Mouse (Mus musculus): Measurements from ENCODE around the gene Zswim9.
A peak's percentile ranks its signal among the peaks of the same experiment; 100 is the strongest.
"Not testable (repeated sequence)": the region's sequence is repeated elsewhere in the genome, so short reads cannot be mapped to it uniquely, and the experiment has no call there.

Gene Zswim9

DNA sequence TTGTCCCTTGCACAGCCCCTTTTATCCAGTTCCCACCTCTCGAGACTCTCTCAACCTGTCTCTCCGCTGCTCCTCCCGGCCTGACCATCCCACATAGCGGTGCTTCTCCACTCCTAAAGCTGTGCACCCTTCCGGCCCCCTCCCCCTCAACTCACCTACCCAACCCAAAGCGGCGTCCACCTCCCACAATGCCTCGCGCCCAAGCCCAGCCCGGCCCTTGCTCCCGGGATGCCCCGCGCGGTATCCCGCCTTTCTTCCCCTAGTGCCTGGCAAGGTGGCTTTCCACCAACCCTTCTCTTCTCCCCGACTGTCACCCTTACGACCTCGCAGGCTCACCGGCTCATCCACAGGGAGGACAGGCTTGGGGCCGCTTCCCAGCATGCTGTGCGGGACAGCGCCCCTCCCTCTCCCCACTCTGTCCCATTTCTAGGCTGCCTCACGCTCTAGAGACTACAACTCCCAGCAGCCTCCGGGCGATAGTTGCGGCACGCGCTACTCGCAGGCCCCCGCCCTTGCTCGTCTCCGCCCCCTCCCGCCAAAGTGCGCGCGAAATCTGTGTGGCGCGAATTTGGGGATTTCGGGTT lies at the start of gene Zswim9:
Gene Zswim9, minus strand, starts transcription at position 414 of the 584 bp plus-strand sequence.
- DNase-seq (ENCODE audit: low spot score in 2 of 2) = peak; percentile 87 to 90

DNA sequence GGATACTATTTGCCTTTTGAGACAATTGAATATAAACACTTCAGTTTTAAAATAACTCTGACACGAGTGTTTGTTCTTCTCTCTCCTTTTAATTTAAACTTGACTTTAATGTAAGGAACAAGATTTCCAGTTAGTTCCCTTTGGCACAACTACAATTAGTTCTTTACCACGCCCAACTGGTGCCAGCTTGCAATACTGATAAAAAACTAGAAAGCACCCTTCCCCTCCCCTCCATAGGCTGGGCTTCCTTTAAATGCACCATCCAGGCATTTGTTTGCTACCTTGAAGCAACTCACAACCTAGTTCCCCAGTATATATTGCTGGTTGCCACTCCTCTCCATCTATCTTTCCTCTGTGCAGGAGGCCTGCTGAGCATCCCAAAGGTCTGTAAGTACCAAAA lies 45.8 kb upstream of the Zswim9 start, which contains the start of gene Pla2g4c:
Gene Pla2g4c, plus strand, starts transcription at position 340 of the 400 bp plus-strand sequence.
- no peak for DNase-seq (ENCODE audit: low spot score in 2 of 2)

DNA sequence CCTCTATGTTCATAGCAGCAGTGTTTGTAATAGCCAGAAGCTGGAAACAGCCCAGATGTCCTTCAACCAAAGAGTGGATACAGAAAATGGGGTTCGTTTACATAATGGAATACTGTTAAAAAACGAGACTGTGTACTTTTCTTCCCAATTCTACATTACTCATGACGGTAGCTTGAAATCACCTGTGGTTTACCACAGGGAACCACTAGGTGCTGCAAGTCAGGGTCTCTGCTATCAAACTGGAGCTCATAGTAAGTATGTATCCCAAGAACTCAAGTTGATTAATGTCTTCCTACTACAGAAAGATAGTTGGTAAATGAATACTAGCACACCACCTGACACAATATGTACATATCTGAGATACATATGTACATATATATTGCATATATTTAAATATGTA lies 42.9 kb upstream of the Zswim9 start:
- no peak for DNase-seq (ENCODE audit: low spot score in 2 of 2)

DNA sequence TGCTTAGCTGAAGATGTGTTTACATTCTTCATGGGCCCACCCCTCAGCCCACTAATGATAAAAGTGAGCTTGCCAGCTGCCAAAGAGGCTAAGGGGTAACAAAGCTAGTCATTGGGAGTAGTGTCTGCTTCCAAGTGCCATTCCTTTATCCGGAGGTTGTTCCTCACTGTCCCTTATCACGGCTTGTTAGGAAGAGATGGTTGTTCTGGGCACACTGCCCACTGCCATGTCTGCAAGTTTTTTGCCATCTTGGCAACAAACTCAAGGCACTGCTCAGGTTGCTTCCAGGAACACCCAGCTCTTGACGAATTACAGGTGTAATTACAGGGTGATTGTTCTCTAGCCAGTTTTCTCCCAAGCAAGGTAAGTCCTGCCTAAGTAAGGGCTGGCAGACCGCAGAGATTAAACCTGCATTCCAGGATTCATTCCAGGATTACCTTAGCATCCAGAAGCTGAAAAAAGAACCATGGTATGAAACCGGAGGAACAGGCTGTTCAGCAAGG lies 35.6 kb upstream of the Zswim9 start:
- no peak for DNase-seq (ENCODE audit: low spot score in 2 of 2)

DNA sequence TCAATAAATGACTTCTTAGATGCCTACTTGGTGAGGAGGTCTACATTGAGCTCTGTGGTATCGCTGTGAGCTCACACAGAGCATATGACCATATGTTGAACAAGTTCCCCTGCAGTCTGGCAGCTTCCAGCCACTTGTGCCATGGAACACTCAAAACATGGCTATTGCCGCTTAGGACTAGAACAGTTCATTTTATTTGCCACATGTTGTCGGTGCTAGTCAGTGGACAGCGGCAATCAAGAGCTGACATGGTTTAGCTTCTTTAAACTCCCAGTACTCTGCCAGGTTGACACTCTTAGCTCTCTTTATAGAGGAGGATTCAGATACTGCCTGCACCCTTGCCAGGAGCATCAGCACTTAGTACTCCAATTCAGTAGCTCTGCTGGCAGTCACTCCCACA lies 32.9 kb upstream of the Zswim9 start:
- DNase-seq (ENCODE audit: low spot score in 2 of 2) = no peak

DNA sequence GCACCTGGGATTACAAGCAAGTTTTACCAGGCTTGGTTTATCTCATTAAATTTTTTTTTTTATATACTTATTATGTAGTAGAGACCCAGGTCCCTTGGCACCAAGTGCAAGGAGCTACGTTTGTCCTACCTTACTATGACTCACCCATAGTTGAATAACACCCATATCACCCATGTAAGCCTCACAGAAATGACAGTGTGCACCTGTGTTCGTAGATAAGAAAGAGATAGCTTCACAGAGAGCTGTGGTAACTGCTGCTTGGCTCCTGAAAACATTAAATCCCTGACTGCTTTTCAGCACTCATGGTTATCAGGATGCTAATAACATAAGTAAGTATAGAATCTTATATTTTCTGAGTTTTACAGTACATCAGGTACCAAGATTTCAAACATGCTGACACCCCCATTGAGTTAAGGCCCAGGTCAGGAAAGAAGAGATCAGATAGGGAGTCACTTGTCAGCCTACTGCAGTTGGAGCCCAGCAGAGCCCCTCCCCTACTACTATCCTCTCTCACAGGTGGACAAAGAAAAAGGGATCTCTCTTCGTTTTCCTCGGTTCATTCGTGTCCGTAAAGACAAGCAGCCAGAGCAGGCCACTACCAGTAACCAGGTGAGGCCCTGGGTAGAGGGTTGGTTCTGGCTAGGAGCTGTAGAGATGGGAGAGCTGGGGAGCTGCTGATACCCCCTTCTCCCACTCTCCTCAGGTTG lies 32.1 kb upstream of the Zswim9 start:
- no peak for DNase-seq (ENCODE audit: low spot score in 2 of 2)

DNA sequence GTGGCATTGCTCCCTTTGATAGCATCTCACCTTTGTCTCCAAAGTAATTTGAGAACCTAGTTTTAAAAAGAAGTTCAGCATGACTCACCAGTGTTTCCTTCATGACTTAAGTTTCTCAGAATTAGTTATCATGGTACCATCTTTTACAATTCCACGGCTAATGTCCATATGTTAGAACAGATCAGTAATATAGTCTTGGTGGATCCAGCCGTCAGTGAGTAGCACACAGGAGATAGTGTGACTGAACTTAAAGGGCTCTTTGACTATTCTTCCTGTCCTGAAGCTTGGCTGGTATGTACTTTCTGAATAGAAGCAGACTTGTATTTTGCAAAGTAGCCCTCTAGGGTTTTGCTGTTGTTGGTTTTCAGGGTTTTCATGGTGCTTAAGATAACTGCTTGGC lies 30.9 kb upstream of the Zswim9 start:
- DNase-seq (ENCODE audit: low spot score in 2 of 2) = no peak

DNA sequence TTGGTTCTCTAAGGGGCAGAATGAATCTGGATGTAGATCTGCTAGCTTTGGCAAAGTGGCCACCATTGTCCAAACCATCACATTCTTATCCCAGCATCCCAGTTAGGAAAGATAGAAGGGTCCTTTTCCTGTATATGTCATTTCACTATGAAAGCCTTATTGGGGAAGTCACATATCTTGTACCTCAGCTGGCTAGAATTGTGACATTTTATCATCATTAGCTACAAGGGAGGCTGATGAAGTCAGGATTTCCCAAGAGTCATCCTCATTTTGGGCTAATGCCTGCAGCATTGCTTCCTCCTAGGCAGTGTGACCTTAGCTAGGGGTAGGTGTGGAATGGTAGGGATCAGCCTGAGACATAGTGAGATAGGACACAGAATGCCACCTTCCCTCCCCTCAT lies 24.9 kb upstream of the Zswim9 start:
- DNase-seq (ENCODE audit: low spot score in 2 of 2) = no peak

DNA sequence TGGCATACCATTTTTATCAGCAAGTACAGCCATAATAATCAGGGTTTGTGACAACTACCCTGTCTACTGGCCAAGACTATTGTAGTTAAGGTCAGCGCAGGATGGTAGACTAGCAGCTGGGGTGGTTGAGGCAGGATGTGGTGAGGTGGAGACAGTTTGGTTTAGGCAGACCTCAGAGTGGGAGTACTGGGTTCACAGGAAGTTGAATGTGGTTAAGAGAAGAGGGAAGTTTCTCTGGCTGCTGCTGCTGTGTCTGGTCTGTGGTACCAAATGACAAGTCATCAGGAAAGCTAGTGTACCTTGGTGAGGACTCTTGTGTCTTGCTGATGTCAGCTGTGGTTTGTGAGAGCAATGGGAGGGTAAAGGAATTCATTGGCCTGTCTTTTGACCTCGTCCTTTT lies 24.3 kb upstream of the Zswim9 start:
- DNase-seq (ENCODE audit: low spot score in 2 of 2) = no peak

DNA sequence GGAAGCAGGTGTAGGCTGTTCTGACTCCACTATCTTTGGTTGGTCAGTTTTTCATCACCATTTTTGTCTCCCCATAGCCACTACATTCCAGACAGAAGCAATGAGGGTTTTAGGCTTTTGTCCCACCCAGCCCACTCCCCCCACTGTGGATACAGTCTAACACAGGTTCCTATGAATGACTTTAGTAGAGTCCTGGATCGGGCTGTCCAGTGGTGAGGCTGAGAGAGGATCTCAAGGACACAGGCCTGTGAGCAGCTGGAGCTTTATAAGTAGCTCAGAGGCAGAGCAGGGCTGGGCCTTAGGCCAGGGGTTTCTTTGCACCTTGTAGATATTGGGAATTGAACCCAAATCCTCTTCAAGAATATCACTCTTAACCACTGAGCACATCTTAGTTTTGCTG lies 23.1 kb upstream of the Zswim9 start:
- DNase-seq (ENCODE audit: low spot score in 2 of 2) = peak in 1 of 2 experiments; percentile 53

DNA sequence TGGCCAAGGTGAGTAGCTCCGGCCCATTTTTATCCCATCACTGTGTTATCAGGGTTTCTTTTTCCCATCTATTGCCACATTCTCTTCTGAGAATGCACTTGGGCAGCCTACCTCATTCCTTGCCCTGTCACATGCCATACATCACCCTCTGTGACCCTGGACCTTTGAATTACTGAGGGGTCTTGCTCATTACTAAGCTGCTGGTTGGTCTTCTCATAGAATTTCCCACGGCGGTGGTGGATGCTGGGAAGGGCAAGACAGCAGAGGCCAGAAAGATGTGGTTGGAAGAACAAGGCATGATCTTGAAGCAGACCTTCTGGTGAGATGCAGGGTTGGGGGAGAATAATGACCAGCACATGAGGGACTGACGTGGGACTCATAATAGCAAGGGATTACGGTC lies 20.3 kb upstream of the Zswim9 start:
- DNase-seq (ENCODE audit: low spot score in 2 of 2) = no peak

DNA sequence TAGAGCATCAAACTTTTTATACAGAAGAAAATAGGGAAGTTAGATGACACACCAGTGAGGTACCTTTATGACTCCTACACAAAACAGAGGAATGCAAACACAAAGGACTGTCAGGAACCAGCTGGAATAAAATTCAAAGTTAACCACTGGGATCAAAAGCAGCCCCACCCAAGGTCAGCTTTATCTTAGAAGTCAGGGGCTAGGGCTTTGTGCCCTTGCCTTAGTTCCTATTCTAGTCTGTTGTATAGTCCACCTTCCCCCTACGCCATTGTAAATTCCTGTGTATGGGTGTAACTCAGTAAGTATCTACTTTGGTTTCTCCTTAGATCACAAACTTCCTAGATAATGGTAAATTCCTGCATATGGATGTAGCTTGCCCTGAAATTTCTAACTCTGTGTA lies 19.1 kb upstream of the Zswim9 start:
- no peak for DNase-seq (ENCODE audit: low spot score in 2 of 2)

DNA sequence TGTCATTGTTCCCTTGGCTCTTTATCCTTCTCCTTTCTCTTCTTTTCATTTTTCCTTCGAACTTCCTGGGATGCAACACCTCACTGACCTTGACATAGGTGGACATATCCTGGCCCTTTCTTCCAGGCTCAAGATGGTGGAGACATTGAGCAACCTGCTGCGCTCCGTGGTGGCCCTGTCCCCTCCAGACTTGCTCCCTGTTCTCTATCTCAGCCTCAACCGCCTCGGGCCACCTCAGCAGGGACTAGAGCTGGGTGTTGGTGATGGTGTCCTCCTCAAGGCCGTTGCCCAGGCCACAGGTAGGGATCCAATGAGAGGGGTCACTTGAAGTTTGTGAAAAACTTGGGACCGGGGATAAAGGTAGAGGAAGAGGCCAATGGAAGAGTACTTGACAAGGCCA lies 16.7 kb upstream of the Zswim9 start:
- DNase-seq (ENCODE audit: low spot score in 2 of 2) = no peak

DNA sequence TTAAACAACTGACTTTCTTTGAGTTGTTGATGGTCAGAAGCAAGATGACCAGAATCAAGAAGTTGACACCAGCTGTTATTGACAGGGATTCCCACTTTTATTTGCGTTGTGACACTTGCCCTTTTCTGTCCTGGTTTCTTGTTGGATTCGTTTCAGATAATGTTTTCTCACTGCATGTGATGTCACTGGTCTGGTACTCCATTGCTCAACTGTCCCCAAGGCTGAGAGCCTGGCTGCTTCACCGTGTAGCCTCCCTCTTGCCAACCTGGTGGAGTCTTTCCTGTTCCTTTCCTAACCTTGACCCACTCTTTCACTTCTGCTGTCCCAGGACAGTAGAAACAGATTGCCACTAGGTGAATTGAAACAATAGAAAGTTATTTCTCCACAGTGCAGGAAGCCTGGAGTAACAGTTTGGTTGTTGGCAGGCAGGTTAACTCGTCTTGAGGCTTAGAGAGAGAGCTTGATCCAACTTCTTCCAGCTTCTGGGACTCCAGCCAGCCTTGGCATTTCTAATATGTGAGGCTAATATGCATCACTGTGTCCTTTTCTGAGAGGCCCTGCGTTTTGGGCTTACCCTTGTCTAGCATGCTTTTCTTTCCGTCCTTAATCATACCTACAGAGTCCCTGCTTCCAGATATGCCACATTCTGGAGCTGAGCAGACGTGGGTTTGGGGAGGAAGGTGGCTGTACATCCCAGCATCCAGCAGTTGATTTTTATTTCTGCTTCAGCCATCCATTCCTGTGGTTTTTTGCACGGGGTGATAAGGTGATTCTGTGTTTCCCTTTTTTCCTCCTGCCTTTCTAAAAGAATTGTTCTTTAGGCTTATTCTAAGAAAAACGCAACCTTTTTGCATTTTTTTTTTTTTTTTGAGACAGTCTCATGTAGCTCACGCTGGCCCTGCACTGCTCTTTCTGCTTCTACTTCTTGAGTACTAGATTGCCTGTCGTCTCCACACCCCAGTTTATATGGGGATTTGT lies 15.6 kb upstream of the Zswim9 start:
- no peak for DNase-seq (ENCODE audit: low spot score in 2 of 2)

DNA sequence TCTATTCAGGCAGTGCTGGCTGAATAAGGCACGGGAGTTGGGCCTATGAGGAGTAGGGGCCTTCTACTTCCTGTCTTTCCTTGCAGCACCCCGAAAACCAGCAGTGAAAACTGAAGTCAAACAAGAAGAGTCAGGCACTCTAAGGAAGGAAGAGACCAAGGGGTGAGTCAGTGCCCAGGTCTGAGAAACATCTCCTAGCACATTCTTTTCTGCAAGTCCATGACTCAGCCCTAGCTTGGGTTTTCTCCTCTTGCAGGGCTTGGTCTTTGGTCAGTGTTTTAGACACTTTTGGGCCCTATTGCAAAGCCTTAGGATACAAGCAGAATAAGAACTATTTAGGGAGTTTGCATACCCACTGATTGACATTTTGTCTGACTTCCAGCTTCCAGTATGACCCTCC lies 12.8 kb upstream of the Zswim9 start:
- no peak for DNase-seq (ENCODE audit: low spot score in 2 of 2)

DNA sequence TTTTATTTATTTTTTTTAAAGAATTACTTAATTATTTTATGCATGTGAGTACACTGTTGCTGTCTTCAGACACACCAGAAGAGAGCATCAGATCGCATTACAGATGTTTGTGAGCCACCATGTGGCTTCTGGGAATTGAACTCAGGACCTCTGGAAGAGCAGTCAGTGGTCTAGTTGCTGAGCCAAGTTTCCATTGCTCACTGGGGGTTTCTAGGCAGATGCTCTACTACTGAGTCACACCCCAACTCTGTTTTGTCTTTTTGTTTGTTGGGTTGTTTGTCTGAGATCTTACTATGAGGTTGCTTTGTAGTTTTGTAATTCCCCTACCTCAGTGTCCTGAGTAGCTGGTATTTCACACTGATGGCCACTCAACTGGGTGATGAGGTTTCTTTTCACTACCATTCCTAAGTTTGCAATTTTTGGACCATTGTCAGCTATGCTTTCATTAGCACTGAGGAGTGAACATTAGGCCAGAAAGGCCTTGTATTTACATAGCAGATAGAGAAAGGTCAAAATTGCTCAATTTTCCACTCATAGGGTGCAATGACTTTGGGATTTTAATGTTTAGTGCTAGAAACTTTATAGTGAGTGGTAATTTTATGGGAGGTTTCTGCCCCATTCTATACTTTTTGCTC lies 11.6 kb upstream of the Zswim9 start:
- no peak for DNase-seq (ENCODE audit: low spot score in 2 of 2)

DNA sequence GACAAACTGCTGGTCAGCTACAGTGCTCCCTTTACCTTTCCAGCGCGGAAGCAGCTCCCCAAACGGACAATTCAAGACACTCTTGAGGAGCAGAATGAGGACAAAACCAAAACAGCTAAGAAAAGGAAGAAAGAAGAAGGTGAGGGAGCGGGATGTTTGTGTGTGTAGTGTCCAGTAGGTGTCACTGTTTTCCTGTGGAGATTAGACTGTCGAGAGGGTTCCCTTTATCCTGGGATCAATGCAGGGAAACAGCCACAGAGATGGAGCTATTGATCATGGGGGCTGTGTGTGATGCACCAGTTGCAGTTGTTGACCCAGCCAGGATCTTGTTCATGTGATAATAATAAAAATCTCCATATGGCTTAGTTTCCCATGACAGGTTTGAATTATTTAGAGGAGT lies 10.1 kb upstream of the Zswim9 start:
- DNase-seq (ENCODE audit: low spot score in 2 of 2) = no peak

DNA sequence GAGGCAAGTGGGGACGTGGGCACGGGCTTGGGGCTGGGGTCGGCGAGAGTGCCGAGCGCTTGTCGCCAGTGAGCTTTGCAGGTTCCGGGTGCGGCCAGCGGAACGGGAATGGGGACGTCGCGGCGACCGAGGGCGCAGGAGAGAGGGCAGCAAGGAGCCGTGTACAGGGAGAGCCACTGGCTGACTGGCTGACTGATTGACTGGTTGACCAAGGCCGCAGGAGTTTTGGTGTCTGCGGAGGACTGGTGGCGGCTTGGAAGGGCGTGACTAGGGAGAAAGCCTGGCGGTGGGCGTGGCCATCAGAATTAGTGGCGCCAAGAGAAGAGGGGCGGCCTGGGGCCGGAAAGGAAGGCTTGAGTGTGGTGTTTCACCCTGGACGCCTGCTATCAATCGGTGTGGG lies 436 bp upstream of the Zswim9 start:
- DNase-seq (ENCODE audit: low spot score in 2 of 2) = not testable (repeated sequence)

DNA sequence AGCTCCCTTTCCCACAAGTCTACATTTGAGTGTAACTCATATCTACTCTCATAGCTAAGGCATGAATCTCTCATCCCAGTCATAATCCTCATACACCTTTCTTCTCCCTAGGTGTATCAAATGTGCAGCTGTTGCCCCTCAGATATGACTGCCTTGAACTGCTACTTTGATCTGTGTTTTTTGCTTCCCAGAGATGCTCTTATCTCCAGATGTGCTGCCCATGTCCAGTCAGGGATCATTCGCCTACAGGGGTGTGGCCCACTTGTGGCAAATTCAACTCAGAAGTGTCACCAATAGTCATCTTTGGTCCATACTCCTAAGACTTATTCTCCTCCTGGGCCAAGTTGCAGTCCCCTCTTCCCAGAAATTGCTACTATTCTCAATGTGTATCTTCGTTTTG lies 688 bp downstream of the Zswim9 start:
- no peak for DNase-seq (ENCODE audit: low spot score in 2 of 2)

DNA sequence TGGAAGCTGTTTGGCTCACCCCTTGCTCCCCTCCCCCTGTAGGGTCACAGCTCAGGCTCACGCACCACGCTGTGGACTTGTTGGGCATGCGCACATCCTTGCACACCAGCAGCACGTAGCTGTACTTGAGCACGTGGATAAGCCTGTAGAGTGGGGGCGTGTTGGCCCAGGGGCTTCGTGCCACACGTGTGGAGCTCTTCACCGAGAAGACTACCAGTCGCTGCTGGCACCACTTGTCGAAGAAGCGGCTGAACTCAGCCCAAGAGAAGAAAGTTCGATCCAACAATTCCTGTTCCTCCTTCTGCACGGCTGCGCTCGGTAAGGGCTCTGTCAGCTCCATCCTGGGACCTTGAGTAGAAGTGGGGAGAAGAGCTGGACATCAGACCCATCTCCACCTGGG lies 1.4 kb downstream of the Zswim9 start, which contains the start of gene Lig1:
Gene Lig1, plus strand, starts transcription at position 203 of the 400 bp plus-strand sequence.
- no peak for DNase-seq (ENCODE audit: low spot score in 2 of 2)

DNA sequence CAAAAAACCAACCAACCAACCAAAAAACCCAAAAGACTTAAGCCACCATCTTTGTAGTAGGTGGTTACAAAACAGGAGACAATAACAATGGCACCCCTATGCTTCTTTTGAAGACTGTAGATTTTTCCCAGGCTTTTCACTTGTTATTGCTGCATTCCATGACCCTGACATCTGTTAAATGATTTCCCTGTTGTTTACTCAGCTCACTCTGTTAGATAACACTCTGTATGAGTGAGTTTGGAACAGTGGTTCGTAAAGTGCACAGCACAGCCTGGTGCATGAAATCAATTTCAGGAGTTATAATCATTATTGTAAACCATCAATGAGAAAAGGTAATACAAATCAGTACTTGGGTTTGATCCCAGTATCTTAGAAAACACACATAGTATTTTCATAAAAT lies 6.8 kb downstream of the Zswim9 start:
- DNase-seq (ENCODE audit: low spot score in 2 of 2) = no peak

DNA sequence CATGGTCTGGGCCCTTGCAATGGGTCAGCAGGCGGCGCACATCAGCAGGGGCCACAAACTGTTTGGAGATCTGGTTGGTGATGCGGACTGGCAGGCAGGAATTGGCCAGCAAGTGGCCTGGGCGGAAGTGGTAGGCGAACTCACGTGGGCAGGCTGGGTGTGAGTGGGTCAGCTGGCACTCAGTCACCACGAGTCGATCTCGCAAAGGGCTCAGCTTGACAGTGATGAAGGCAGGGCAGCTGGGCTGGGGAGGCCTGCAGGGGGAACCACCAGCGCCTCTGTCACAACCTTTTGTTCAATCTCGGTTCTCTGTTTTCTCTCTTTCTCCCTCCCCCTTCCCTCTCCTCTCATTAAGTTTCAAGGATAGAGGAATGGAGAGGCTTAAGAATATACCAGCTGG lies 9.1 kb downstream of the Zswim9 start:
- DNase-seq (ENCODE audit: low spot score in 2 of 2) = no peak

All from urinary bladder, postnatal 4 days (tissue).